Mouse (Mus musculus): Measurements from ENCODE around the gene Calr3. TPM values are rescaled to one million over a fixed set of nuclear protein-coding genes. Genes with fewer than 3 reads are reported as not detected.

Calr3 gene
- polyA plus RNA-seq, 2 experiments, result 0.21 to 0.83 TPM

- Histone ChIP-seq H3K9ac (replicated peaks) (peak overlapping the region; percentile 54), H3K4me3 (ENCODE audit: insufficient read depth in 1 of 2, low read depth in 2 of 2, low read length in 2 of 2) (peak overlapping the region; percentile 13 to 22), H3K27ac (peak overlapping the region; percentile 84), H3K4me2 (ENCODE audit: low read depth) (peak overlapping the region; percentile 64), H3K4me1 (replicated peaks; ENCODE audit: control insufficient read depth in 2 of 2, insufficient read depth in 2 of 2, low read length in 1 of 2) (peaks cover 59 to 87% of the 10 kb centered on the region in 2 experiments), H3K9me3 (ENCODE audit: control insufficient read depth, low read length) (no peaks in the 10 kb centered on the region), H3K36me3 (replicated peaks; ENCODE audit: control insufficient read depth, insufficient read depth, low read depth) (no peaks in the 10 kb centered on the region), H3K27me3 (ENCODE audit: control insufficient read depth, insufficient read depth, low read length) (no peaks in the 10 kb centered on the region)
- ATAC-seq (ENCODE audit: insufficient read depth) (peak; percentile 97), DNase-seq (ENCODE audit: low read depth in 3 of 3, low spot score in 3 of 3) (peak; percentile 90 to 91 (median 91))
- 10% methylated on average over 7 of the region's 7 CpGs for WGBS (ENCODE audit: insufficient replicate concordance)
- TF ChIP-seq EP300 (IDR thresholded peaks at IDR 0.05; ENCODE audit: low read depth) (peak; percentile 75), CTCF (IDR thresholded peaks at IDR 0.05; ENCODE audit: low read depth) (peak; percentile 83)
Observed at GRCm38 (mm10) chr8:72413839-72414238, 29.8 kb downstream of the Calr3 start.

DNA sequence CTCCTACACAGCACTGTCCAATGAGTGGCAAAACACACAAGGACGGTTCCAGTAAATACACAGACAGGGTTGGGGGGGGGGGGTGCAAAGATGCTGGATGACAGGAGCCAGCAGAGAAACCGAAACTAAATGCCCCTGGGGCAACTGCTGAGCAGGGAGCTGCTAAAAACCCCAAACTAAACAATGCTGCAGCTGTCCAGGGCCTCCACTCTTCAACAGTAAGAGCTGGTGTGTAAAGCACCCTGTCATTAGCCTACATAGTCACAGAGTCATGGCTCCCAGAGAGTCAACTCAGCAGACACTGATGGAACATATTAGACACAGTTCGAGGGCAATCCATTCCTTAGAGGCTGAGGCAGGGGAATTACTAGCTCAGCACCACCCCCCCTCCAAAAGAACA is 34.2 kb downstream of the Calr3 start:
- no peak for DNase-seq (ENCODE audit: low read depth in 3 of 3, low spot score in 3 of 3)
- TF ChIP-seq EP300 (IDR thresholded peaks at IDR 0.05; ENCODE audit: low read depth), result no peak
- TF ChIP-seq CTCF (IDR thresholded peaks at IDR 0.05; ENCODE audit: low read depth), result no peak
- Histone ChIP-seq H3K9me3 (ENCODE audit: control insufficient read depth, low read length) (no peaks in the 10 kb centered on the region), H3K4me2 (ENCODE audit: low read depth) (no peak overlapping the region), H3K27ac (no peak overlapping the region; the same call in 1 of the 2 replicates), H3K4me1 (replicated peaks; ENCODE audit: control insufficient read depth in 2 of 2, insufficient read depth in 2 of 2, low read length in 1 of 2) (peaks cover 31 to 55% of the 10 kb centered on the region in 2 experiments), H3K9ac (replicated peaks) (no peak overlapping the region; the same call in 1 of the 2 replicates), H3K27me3 (ENCODE audit: control insufficient read depth, insufficient read depth, low read length) (no peaks in the 10 kb centered on the region), H3K4me3 (ENCODE audit: insufficient read depth in 1 of 2, low read depth in 2 of 2, low read length in 2 of 2) (no peak overlapping the region), H3K36me3 (replicated peaks; ENCODE audit: control insufficient read depth, insufficient read depth, low read depth) (no peaks in the 10 kb centered on the region)
- 81% methylated on average over 3 of the region's 3 CpGs for WGBS (ENCODE audit: insufficient replicate concordance)
- ATAC-seq (ENCODE audit: insufficient read depth), result no peak

DNA sequence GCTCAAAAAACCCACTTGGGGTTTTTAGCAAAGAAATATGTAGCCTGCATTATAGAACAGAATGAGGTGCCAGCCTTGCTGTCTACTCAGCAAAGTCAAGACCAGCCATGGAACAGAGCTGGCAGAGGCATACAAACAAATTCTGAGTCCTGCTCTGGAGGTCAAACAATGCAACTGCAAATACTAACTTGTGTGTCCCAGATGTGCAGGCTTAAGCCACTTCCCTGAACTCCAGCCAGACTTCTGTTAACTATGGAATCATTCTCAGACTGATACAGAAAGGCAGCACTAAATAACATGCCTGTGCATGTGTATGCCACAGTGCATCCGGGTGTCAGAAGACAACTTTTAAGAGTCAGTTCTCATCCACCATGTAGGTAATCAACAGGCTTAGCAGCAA is 35.8 kb downstream of the Calr3 start:
- Histone ChIP-seq H3K4me1 (replicated peaks; ENCODE audit: control insufficient read depth in 2 of 2, insufficient read depth in 2 of 2, low read length in 1 of 2) (peaks cover 17 to 40% of the 10 kb centered on the region in 2 experiments), H3K36me3 (replicated peaks; ENCODE audit: control insufficient read depth, insufficient read depth, low read depth) (no peaks in the 10 kb centered on the region), H3K9ac (replicated peaks) (no peak overlapping the region; the same call in 1 of the 2 replicates), H3K27ac (no peak overlapping the region), H3K4me3 (ENCODE audit: insufficient read depth in 1 of 2, low read depth in 2 of 2, low read length in 2 of 2) (no peak overlapping the region), H3K9me3 (ENCODE audit: control insufficient read depth, low read length) (no peaks in the 10 kb centered on the region), H3K27me3 (ENCODE audit: control insufficient read depth, insufficient read depth, low read length) (no peaks in the 10 kb centered on the region), H3K4me2 (ENCODE audit: low read depth) (no peak overlapping the region)
- WGBS (ENCODE audit: insufficient replicate concordance), result 80% methylated on average over 1 of the region's 1 CpGs
- ATAC-seq (ENCODE audit: insufficient read depth), result no peak
- TF ChIP-seq CTCF (IDR thresholded peaks at IDR 0.05; ENCODE audit: low read depth) (no peak), EP300 (IDR thresholded peaks at IDR 0.05; ENCODE audit: low read depth) (no peak)
- no peak for DNase-seq (ENCODE audit: low read depth in 3 of 3, low spot score in 3 of 3)

DNA sequence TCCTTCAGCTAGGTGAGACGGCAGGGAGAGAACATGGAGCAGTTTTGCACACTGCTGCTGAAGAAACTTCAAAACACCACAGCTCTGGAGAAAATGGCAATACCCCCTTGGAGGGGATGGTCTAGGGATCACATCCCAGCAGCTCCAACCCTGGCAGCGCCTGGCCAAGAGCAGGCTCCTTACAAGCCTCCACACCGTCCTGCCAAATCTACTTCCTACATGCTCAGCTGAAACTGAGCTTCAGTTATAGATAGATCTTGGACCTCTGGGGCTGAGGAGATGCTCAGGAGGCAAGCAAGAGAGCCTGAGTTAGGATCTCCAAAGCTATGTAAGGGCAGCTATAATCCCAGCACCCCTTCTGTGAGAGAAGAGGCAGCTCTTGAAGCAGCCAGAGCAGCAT is 40.7 kb downstream of the Calr3 start:
- H3K4me2 ChIP-seq (ENCODE audit: low read depth), result no peak overlapping the region
- ATAC-seq (ENCODE audit: insufficient read depth), result no peak
- H3K27me3 ChIP-seq (ENCODE audit: control insufficient read depth, insufficient read depth, low read length), result no peaks in the 10 kb centered on the region
- peaks cover 4 to 13% of the 10 kb centered on the region in 2 experiments for H3K4me1 ChIP-seq (replicated peaks; ENCODE audit: control insufficient read depth in 2 of 2, insufficient read depth in 2 of 2, low read length in 1 of 2)
- H3K27ac ChIP-seq, result no peak overlapping the region
- no peak for DNase-seq (ENCODE audit: low read depth in 3 of 3, low spot score in 3 of 3)
- H3K4me3 ChIP-seq (ENCODE audit: insufficient read depth in 1 of 2, low read depth in 2 of 2, low read length in 2 of 2), result no peak overlapping the region
- TF ChIP-seq CTCF (IDR thresholded peaks at IDR 0.05; ENCODE audit: low read depth) (no peak), EP300 (IDR thresholded peaks at IDR 0.05; ENCODE audit: low read depth) (no peak)
- no peak overlapping the region for H3K9ac ChIP-seq (replicated peaks)
- no peaks in the 10 kb centered on the region for H3K9me3 ChIP-seq (ENCODE audit: control insufficient read depth, low read length)
- 70% methylated on average over 3 of the region's 3 CpGs for WGBS (ENCODE audit: insufficient replicate concordance)
- peaks cover 3% of the 10 kb centered on the region; the same call in 1 of the 2 replicates for H3K36me3 ChIP-seq (replicated peaks; ENCODE audit: control insufficient read depth, insufficient read depth, low read depth)

- H3K27me3 ChIP-seq (ENCODE audit: control insufficient read depth, insufficient read depth, low read length), result no peaks in the 10 kb centered on the region
- H3K27ac ChIP-seq, result no peak overlapping the region
- ATAC-seq (ENCODE audit: insufficient read depth) (no peak; the same call in 1 of the 2 replicates), DNase-seq (ENCODE audit: low read depth in 3 of 3, low spot score in 3 of 3) (no peak)
- WGBS (ENCODE audit: insufficient replicate concordance), result 74% methylated on average over 1 of the region's 1 CpGs
- peaks cover 4 to 11% of the 10 kb centered on the region in 2 experiments for H3K4me1 ChIP-seq (replicated peaks; ENCODE audit: control insufficient read depth in 2 of 2, insufficient read depth in 2 of 2, low read length in 1 of 2)
- no peak overlapping the region for H3K4me3 ChIP-seq (ENCODE audit: insufficient read depth in 1 of 2, low read depth in 2 of 2, low read length in 2 of 2)
- H3K9me3 ChIP-seq (ENCODE audit: control insufficient read depth, low read length), result no peaks in the 10 kb centered on the region
- H3K4me2 ChIP-seq (ENCODE audit: low read depth), result no peak overlapping the region
- no peak overlapping the region; the same call in 1 of the 2 replicates for H3K9ac ChIP-seq (replicated peaks)
- H3K36me3 ChIP-seq (replicated peaks; ENCODE audit: control insufficient read depth, insufficient read depth, low read depth), result peaks cover 11% of the 10 kb centered on the region; the same call in 1 of the 2 replicates
- TF ChIP-seq CTCF (IDR thresholded peaks at IDR 0.05; ENCODE audit: low read depth) (no peak), EP300 (IDR thresholded peaks at IDR 0.05; ENCODE audit: low read depth) (no peak)
Observed at GRCm38 (mm10) chr8:72401381-72401780, 42.3 kb downstream of the Calr3 start.

Data from liver, embryonic 14.5 days (tissue).